Mouse (Mus musculus) small intestine, adult 2 months (tissue): ENCODE data around the gene Sbf2. TPM values are rescaled to one million over a fixed set of nuclear protein-coding genes. Genes with fewer than 3 reads are reported as not detected.

Experiments used
- H3K27ac ChIP-seq: fragments of 200-500 bp; 2 replicates; pipeline ENCODE4 v1.5.1; 2012; ENCODE audit warnings: low read depth, low read length, control low read depth, inconsistent platforms; ENCODE audit not compliant: insufficient read depth
- H3K27me3 ChIP-seq: fragments of 200-500 bp; 2 replicates; pipeline ENCODE4 v1.6.1; 2012; ENCODE audit warnings: mild to moderate bottlenecking, moderate library complexity, low read length, inconsistent platforms; ENCODE audit not compliant: control insufficient read depth, insufficient read depth
- H3K36me3 ChIP-seq: fragments of 200-500 bp; 2 replicates; pipeline ENCODE4 v1.6.1; 2012; ENCODE audit warnings: mild to moderate bottlenecking, low read length, control low read depth, inconsistent platforms; ENCODE audit not compliant: control insufficient read depth, insufficient read depth
- H3K4me1 ChIP-seq: fragments of 200-500 bp; 2 replicates; pipeline ENCODE4 v1.6.1; 2012; ENCODE audit warnings: low read length, inconsistent platforms, mixed read lengths; ENCODE audit not compliant: control insufficient read depth, insufficient read depth, insufficient read length
- H3K4me3 ChIP-seq: fragments of 200-500 bp; 2 replicates; pipeline ENCODE4 v1.5.1; 2012; ENCODE audit warnings: low read depth, mild to moderate bottlenecking, control low read depth, inconsistent platforms, low read length, moderate library complexity
- CTCF ChIP-seq: fragments of 200-500 bp; IDR thresholded peaks from 2 replicates; pipeline ENCODE4 v1.5.1; 2012; ENCODE audit warnings: low read depth, mild to moderate bottlenecking, control low read depth, inconsistent platforms, low read length, moderate library complexity, mixed read lengths; ENCODE audit not compliant: insufficient replicate concordance, insufficient read length; ENCODE audit errors: extremely low read depth
- POLR2A ChIP-seq: fragments of 200-500 bp; IDR thresholded peaks from 2 replicates; pipeline ENCODE4 v1.6.1; 2012; ENCODE audit warnings: low read depth, mild to moderate bottlenecking, control low read depth, inconsistent platforms, low read length, moderate library complexity
- WGBS: fragments of 180-500 bp; shearing (Covaris S2); methylation state at CpG from one replicate; pipeline ENCODE4 v1.1.7; 2018; 5-methylcytosine and 5-hydroxymethylcytosine counted together
- polyA plus RNA-seq: library from polyadenylated mRNA; depleted of rRNA; stranded (reverse); fragments of >200 nt; gene quantifications from 2 replicates; pipeline ENCODE4 v1.2.3, GENCODE M21; 2012; rRNA removed

Gene Sbf2
- polyA plus RNA-seq, 1 experiment: 13.7 TPM

DNA sequence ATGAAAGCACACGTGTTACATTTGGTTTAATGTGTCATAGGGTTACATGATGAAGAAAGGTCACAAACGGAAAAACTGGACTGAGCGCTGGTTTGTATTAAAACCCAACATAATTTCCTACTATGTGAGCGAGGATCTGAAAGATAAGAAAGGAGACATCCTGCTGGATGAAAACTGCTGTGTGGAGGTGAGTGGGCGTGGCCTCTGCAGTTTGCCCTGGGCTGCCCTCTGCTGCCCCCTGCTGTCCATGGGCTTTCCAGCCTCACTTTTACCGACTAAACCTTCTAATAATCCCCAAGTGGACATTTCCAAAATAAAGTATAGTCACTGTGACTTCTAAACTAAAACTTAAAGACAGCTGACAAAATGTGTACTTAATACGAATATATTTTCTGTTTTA, 348.9 kb downstream of the Sbf2 start:
- no peaks in the 10 kb centered on the region for H3K27me3 ChIP-seq
- peaks cover 2% of the 10 kb centered on the region; the same call in 1 of the 2 replicates for H3K4me1 ChIP-seq
- H3K36me3 ChIP-seq: peaks cover 12% of the 10 kb centered on the region
- no peak overlapping the region for H3K4me3 ChIP-seq
- WGBS: 15% methylated on average over 7 of the region's 7 CpGs
- no peak overlapping the region for H3K27ac ChIP-seq
- TF ChIP-seq POLR2A (no peak), CTCF (peak; percentile 99)

DNA sequence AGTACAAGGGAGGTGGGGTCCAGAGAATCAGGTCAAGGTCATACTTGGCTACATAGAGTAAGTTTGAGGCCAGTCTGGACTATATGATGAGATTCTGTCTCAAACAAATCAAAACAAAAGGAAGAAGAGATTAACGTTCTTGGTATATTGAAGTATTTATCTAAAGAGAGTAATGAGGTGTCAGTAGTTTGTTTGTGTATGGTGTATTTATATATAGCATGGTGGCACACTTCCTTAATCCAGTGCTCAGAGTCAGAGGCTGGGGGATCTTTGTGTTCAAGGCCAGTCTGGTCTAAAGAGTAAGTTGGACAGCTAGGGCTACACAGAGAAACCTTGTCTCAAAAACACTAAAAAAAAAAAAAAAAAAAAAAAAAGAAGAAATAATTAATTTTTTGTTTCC, 351.2 kb downstream of the Sbf2 start:
- WGBS: 56% methylated on average over 1 of the region's 1 CpGs
- H3K27ac ChIP-seq: no peak overlapping the region
- no peak overlapping the region for H3K4me3 ChIP-seq
- TF ChIP-seq CTCF (no peak), POLR2A (no peak)
- H3K27me3 ChIP-seq: no peaks in the 10 kb centered on the region
- H3K4me1 ChIP-seq: peaks cover 5% of the 10 kb centered on the region; the same call in 1 of the 2 replicates
- H3K36me3 ChIP-seq: peaks cover 6% of the 10 kb centered on the region

DNA sequence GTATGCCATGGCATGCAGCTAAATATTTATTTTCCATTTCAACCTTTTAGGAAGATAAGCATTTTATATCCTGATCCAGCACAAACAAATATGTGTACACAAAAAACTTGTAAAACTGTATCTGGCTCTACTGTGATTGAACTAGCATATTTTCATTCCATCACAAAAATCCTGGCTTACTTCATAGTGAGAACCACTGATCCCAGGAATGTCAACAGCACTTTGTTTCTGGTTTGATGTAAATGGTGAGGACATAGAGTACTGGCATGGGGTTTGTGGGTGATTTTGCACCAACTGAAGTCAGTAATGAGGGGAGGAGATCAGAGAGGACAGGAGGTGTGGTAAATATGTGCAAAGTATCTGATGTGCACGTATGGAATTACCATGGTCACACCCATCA, 352.1 kb downstream of the Sbf2 start:
- TF ChIP-seq POLR2A: no peak
- no peak for TF ChIP-seq CTCF
- H3K27ac ChIP-seq: no peak overlapping the region; the same call in 1 of the 2 replicates

DNA sequence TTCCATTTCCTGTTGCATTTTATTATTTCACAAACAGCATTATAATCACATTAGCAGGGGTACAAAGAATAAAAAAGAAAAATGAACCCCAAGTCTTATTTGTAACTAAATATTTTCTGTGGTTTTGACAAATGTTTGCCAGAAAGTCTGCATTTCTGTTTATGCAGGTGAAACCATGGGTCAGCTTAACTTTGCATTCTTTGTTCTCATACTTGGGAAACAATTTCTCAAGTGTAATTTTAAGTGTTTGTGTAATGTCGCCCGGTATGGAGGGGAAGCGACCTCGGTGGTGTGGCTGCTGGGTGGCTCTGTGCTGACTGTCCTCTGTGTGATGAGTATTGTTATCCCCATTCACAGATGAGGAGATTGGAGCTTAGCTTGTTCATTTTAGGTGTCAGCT, 352.9 kb downstream of the Sbf2 start:
- WGBS: 75% methylated on average over 4 of the region's 4 CpGs
- TF ChIP-seq POLR2A (no peak), CTCF (no peak)
- Histone ChIP-seq H3K4me3 (no peak overlapping the region), H3K27me3 (no peaks in the 10 kb centered on the region), H3K36me3 (no peaks in the 10 kb centered on the region), H3K4me1 (peaks cover 10% of the 10 kb centered on the region; the same call in 1 of the 2 replicates), H3K27ac (no peak overlapping the region)

More for the DNA sequence above, 352.1 kb downstream of the Sbf2 start:
- Histone ChIP-seq H3K36me3 (peaks cover 2% of the 10 kb centered on the region; the same call in 1 of the 2 replicates), H3K27me3 (no peaks in the 10 kb centered on the region), H3K4me1 (peaks cover 6% of the 10 kb centered on the region; the same call in 1 of the 2 replicates), H3K4me3 (no peak overlapping the region)
- WGBS: 43% methylated on average over 1 of the region's 1 CpGs

DNA sequence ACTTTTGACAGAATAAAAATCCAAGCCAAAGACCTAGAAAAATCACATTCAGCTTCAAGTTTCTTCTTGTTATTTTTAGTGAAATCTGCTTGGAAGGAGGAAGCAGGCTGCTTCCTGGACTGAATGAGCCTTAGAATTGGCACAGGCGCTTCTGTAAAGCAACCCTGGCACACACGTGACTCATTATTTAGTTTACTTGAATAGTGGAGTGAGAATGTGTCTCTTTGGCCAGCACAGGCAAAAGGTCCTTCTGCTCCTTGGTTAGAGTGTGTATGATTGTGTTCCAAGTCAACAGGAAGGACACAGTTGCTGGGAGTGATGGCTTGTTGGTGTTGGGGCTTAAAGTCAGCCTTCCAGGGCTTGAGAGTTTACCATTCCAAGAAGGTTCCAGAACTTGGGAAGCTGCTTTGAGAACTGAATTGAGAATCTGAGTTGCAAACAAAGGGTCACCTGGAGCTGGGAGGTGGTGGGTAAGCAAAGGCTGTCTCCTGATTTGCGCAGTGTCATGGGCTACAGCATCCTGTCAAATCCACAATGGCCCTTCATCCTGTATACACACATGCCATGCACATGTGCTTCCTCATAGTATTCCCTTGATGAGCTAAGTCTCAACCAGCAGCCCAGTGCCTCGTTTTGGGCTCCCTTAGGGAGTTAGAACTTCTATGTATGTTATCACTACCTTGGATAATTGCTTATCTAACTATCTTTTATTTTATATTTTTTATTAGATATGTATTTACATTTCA, 354.6 kb downstream of the Sbf2 start:
- Histone ChIP-seq H3K36me3 (peaks cover 2% of the 10 kb centered on the region; the same call in 1 of the 2 replicates), H3K27me3 (no peaks in the 10 kb centered on the region), H3K4me1 (peaks cover 10% of the 10 kb centered on the region; the same call in 1 of the 2 replicates), H3K27ac (peak overlapping the region; percentile 6; the same call in 1 of the 2 replicates), H3K4me3 (no peak overlapping the region)
- TF ChIP-seq CTCF (no peak), POLR2A (no peak)
- 31% methylated on average over 4 of the region's 4 CpGs for WGBS

DNA sequence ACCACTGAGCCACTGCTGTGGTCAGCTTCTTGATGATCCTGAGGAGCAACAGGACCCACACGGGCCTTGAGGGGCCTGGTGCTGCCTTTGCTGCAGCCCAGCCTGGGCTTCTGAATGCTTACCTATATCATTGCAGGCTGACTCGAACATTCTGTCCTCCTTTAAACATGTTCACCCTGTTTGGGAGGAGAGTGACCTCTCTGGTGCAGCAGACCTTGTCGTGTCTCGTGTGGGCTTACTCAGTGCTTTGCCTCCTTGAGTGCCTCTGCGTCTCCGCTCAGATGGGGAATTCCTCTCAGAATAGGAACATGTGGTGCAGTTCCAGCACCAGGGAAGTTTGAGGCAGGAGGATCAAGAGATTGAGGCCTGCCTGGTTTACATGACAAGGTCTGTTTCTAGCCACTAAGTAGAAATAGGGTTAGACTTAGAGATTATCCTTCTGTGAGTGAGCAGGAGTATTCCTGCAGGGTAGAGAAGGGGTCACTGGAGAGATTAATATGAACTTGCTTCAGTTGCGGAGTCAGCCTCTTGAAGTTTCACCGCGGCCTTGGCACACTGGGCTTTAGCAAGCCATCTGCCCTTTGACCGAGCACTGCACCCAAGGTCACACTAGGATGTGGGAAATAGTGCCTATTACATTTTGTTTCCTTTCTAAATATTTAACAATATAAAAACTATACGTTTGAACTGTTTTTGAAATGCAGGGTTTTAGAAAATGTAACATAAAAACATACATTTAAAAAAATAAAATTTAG, 356.3 kb downstream of the Sbf2 start:
- H3K36me3 ChIP-seq: peaks cover 4% of the 10 kb centered on the region
- 82% methylated on average over 11 of the region's 11 CpGs for WGBS
- H3K4me1 ChIP-seq: peaks cover 16% of the 10 kb centered on the region; the same call in 1 of the 2 replicates
- no peak overlapping the region for H3K4me3 ChIP-seq
- no peaks in the 10 kb centered on the region for H3K27me3 ChIP-seq
- no peak overlapping the region for H3K27ac ChIP-seq
- TF ChIP-seq CTCF (no peak), POLR2A (no peak)

Other genes with a start within 250 kb of the Sbf2 start
- 2.8 and 3.4 TPM in 2 replicates for gene Adm, start 12.7 kb upstream of the Sbf2 start, polyA plus RNA-seq
- 5.2 and 6.9 TPM in 2 replicates for gene Ampd3, start 153.3 kb upstream of the Sbf2 start, polyA plus RNA-seq
- gene Rnf141, start 229.5 kb upstream of the Sbf2 start, polyA plus RNA-seq: 7.6 and 21.2 TPM in 2 replicates
- 3.4 and 8.9 TPM in 2 replicates for gene Lyve1, start 248.3 kb upstream of the Sbf2 start, polyA plus RNA-seq